Mouse (Mus musculus): Measurements from ENCODE around the gene Phf11d. TPM values are rescaled to one million over a fixed set of nuclear protein-coding genes. Genes with fewer than 3 reads are reported as not detected.
"Not testable (repeated sequence)": the region's sequence is repeated elsewhere in the genome, so short reads cannot be mapped to it uniquely, and the experiment has no call there.

The Phf11d gene
- total and polyA plus RNA-seq, 3 experiments = 0.22 to 0.83 TPM; not detected in 1

DNA sequence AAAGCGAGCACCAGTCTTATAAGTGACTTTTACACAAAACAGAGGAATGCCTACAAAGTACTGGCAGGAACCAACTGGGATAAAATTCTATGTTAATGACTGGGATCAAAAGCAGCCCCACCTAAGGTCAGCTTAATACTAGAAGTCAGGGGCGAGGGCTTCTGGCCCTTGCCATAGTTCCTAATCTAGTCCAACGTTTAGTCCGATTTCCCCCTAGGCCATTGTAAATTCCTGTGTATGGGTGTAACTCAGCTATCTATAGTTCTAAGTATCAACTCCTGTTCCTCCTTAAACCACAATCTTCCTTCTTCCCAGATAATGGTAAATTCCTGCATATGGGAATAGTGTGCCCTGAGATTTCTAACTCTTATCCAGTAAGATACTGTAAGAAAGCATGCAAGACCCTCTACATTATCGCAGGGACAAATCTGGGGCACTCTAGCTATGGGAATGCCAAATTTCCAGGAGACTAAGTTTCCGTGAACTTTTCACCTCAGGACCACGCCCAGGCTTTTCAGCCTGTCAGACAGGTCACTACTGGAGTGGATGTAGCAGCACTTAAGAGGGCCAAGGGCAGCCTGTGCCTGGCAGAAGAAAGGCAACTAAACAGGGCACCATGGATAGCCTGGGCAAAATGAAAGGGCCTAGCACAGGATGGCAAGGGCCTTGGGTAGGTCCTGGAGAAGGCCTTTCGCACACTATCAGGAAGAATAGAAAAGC, 1.3 kb upstream of the Phf11d start:
- TF ChIP-seq CTCF (IDR thresholded peaks at IDR 0.05; ENCODE audit: low read depth, low read length) (no peak), GATA1 (IDR thresholded peaks at IDR 0.05; ENCODE audit: borderline replicate concordance, low read length) (no peak)
- H3K36me3 ChIP-seq (replicated peaks) = no peaks in the 10 kb centered on the region
- DNase-seq (ENCODE audit: low spot score) = no peak
- H3K4me3 ChIP-seq (ENCODE audit: low read depth, low read length) = no peak overlapping the region
- H3K27me3 ChIP-seq (ENCODE audit: insufficient read depth, low read length) = no peaks in the 10 kb centered on the region; the same call in 1 of the 2 replicates
- H3K4me1 ChIP-seq (ENCODE audit: insufficient read depth, low read depth, low read length) = peaks cover 2% of the 10 kb centered on the region; the same call in 1 of the 2 replicates
- no peaks in the 10 kb centered on the region for H3K9me3 ChIP-seq (replicated peaks)
- no peak for ATAC-seq (ENCODE audit: extremely low read depth, insufficient number of reproducible peaks, low FRiP score, poor library complexity, severe bottlenecking)

DNA sequence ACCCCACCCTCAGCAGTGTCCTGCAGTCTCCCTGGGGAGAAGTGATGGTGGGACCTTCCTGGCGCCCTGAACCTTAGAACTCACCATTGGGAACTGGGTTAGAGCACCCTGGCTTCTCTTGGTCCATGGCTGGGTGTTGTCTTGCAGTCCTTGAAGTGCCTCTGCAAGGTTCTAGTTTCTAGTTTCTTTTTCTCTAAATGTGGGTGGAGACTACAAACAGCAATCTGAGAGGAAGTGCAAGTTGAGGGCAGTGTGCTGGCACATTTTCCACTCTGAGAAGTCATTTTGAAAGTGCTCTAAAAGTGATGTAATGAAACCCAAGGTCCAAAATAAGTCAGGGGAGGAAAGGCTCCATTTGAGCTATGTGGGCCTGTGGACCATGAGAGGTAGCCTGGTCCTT, 24.1 kb downstream of the Phf11d start, which contains the start of gene Phf11b:
Gene Phf11b (minus strand): TSS at position 163 of the 400 bp plus-strand sequence.
- H3K9me3 ChIP-seq (replicated peaks); H3K27me3 ChIP-seq (ENCODE audit: insufficient read depth, low read length); DNase-seq (ENCODE audit: low spot score); H3K36me3 ChIP-seq (replicated peaks); ATAC-seq (ENCODE audit: extremely low read depth, insufficient number of reproducible peaks, low FRiP score, poor library complexity, severe bottlenecking); H3K4me1 ChIP-seq (ENCODE audit: insufficient read depth, low read depth, low read length); H3K4me3 ChIP-seq (ENCODE audit: low read depth, low read length): not testable (repeated sequence)

DNA sequence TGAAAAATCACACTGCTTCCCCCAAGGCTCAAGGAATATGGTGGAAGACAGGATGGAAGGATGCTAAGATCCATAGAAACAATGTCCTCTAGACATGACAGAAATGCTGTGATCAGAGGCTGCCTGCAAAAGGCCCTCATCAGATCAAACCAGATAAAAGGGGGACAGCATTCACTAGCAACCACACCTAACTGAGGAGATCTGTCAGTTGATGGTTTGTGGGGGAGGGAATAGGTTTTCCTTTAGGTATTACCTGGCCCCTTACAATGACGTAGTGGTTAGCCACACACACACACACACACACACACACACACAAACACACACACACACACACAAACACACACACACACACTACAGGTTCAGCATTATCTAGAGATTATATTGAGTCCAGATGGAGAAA, 25.7 kb downstream of the Phf11d start:
- Histone ChIP-seq H3K4me3 (ENCODE audit: low read depth, low read length) (no peak overlapping the region), H3K27me3 (ENCODE audit: insufficient read depth, low read length) (no peaks in the 10 kb centered on the region), H3K36me3 (replicated peaks) (no peaks in the 10 kb centered on the region), H3K9me3 (replicated peaks) (no peaks in the 10 kb centered on the region), H3K4me1 (ENCODE audit: insufficient read depth, low read depth, low read length) (no peaks in the 10 kb centered on the region)
- no peak for TF ChIP-seq CTCF (IDR thresholded peaks at IDR 0.05; ENCODE audit: low read depth, low read length)
- no peak for TF ChIP-seq POLR2AphosphoS5 (IDR thresholded peaks at IDR 0.05; ENCODE audit: insufficient replicate concordance, low read depth, low read length)
- TF ChIP-seq GATA2 (IDR thresholded peaks at IDR 0.05; ENCODE audit: borderline replicate concordance, low read depth, low read length) = no peak
- TF ChIP-seq GATA1 (IDR thresholded peaks at IDR 0.05; ENCODE audit: borderline replicate concordance, low read length) = no peak
- TF ChIP-seq TAL1 (conservative IDR thresholded peaks at IDR 0.05; ENCODE audit: low read depth, low read length) = no peak
- ATAC-seq (ENCODE audit: extremely low read depth, insufficient number of reproducible peaks, low FRiP score, poor library complexity, severe bottlenecking) (no peak), DNase-seq (ENCODE audit: low spot score) (no peak)

DNA sequence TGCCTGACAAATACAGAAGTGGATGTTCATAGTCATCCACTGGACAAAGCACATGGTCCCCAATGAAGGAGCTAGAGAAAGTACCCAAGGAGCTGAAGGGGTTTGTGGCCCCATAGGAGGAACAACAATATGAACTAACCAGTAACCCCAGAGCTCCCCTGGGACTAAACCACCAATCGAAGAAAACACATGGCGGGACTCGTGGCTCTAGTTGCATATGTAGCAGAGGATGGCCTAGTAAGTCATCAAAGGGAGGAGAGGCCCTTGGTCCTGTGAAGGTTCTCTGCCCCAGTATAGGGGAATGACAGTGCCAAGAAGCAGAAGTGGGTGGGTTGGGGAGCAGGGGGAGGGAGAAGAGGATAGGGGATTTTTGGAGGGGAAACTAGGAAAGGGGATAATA, 29.2 kb downstream of the Phf11d start:
- not testable (repeated sequence) for H3K4me3 ChIP-seq (ENCODE audit: low read depth, low read length); H3K27me3 ChIP-seq (ENCODE audit: insufficient read depth, low read length); H3K36me3 ChIP-seq (replicated peaks); ATAC-seq (ENCODE audit: extremely low read depth, insufficient number of reproducible peaks, low FRiP score, poor library complexity, severe bottlenecking); DNase-seq (ENCODE audit: low spot score); H3K4me1 ChIP-seq (ENCODE audit: insufficient read depth, low read depth, low read length); H3K9me3 ChIP-seq (replicated peaks)

DNA sequence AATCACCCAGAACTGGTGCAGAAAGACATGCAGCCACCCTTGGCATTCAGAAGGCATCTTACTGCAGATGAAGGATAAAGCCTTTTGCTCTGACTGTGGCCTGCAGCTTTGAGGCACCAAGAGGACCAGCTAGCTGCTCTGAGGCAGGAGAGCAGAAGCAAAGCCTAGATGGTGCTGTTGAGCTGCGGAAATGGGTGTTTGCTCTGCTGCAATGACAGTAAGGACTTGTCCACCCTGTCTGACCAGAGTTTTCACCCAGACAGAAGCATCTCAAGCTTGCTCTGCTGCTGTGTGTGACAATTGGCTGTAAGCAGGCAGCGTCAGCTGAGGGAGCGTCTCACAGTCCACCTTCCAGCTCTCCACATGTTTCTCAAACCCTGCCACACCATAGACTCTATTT, 34.8 kb downstream of the Phf11d start:
- H3K9me3 ChIP-seq (replicated peaks); H3K4me3 ChIP-seq (ENCODE audit: low read depth, low read length); DNase-seq (ENCODE audit: low spot score); H3K36me3 ChIP-seq (replicated peaks); H3K27me3 ChIP-seq (ENCODE audit: insufficient read depth, low read length); H3K4me1 ChIP-seq (ENCODE audit: insufficient read depth, low read depth, low read length); ATAC-seq (ENCODE audit: extremely low read depth, insufficient number of reproducible peaks, low FRiP score, poor library complexity, severe bottlenecking): not testable (repeated sequence)

DNA sequence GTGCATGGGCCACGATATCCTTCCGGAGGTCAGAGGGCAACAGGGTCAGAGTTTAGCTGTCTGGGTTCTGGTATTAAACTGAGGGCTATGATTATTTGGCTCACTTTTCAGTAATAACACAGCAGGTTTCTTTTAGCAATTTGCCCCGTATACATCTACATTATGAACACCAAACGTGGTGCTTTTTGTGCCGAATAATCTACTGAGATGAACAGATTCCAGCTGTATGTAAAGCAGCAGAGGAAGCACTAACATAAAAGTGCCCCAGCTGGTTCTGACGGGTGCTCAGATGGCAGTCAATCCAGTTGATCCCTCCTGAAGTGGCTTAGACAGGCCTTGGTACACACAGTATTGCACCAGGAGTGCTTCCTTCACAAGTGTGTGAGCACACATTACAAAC, 45.3 kb downstream of the Phf11d start:
- ATAC-seq (ENCODE audit: extremely low read depth, insufficient number of reproducible peaks, low FRiP score, poor library complexity, severe bottlenecking); H3K4me3 ChIP-seq (ENCODE audit: low read depth, low read length); H3K9me3 ChIP-seq (replicated peaks); H3K4me1 ChIP-seq (ENCODE audit: insufficient read depth, low read depth, low read length); H3K27me3 ChIP-seq (ENCODE audit: insufficient read depth, low read length); DNase-seq (ENCODE audit: low spot score); H3K36me3 ChIP-seq (replicated peaks): not testable (repeated sequence)

DNA sequence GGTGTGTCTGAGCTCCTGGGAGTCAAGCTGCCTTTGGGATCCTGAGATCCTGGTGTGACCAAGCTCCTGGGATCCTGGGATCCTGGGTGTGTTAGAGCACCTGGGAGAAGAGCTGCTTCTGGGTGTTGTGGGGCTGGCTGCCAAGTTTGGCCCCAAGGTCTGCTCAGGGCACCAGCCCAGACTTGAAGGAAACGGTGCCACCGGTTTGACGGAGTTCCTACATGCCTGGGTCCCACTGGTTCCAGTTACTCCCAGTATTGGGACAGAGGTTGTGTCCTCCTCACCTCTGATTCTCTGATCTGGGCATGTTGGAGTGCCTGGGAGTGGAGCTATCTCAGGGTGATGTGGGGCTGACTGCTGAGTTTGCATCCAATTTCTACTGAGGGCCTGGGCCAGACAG, 46.2 kb downstream of the Phf11d start:
- H3K27me3 ChIP-seq (ENCODE audit: insufficient read depth, low read length); ATAC-seq (ENCODE audit: extremely low read depth, insufficient number of reproducible peaks, low FRiP score, poor library complexity, severe bottlenecking); DNase-seq (ENCODE audit: low spot score); H3K36me3 ChIP-seq (replicated peaks); H3K9me3 ChIP-seq (replicated peaks); H3K4me3 ChIP-seq (ENCODE audit: low read depth, low read length); H3K4me1 ChIP-seq (ENCODE audit: insufficient read depth, low read depth, low read length): not testable (repeated sequence)

Other genes starting within 250 kb of the Phf11d start
- gene 1700129C05Rik, start 222.6 kb downstream of the Phf11d start, total RNA-seq (2014; fragmentation: Nextera tagmentation) = not detected in 2 replicates
- 0.22 TPM in 1 of 2 replicates, not detected in the other for gene 1700129C05Rik, start 222.6 kb downstream of the Phf11d start, total RNA-seq (2017)
- gene 1700129C05Rik, start 222.6 kb downstream of the Phf11d start, polyA plus RNA-seq (2012) = not detected in 2 replicates
- gene Gm5142, start 186.7 kb downstream of the Phf11d start, total RNA-seq (2014; fragmentation: Nextera tagmentation) = not detected in 2 replicates
- gene Gm5142, start 186.7 kb downstream of the Phf11d start, total RNA-seq (2017) = 0.22 TPM in 1 of 2 replicates, not detected in the other
- gene Gm5142, start 186.7 kb downstream of the Phf11d start, polyA plus RNA-seq (2012) = not detected in 2 replicates
- gene Rcbtb1, start 164.3 kb downstream of the Phf11d start, total RNA-seq (2014; fragmentation: Nextera tagmentation) = 7.0 and 9.4 TPM in 2 replicates
- 10.6 and 12.0 TPM in 2 replicates for gene Rcbtb1, start 164.3 kb downstream of the Phf11d start, total RNA-seq (2017)
- gene Rcbtb1, start 164.3 kb downstream of the Phf11d start, polyA plus RNA-seq (2012) = 1.3 and 1.8 TPM in 2 replicates
- gene Gm6904, start 105.3 kb downstream of the Phf11d start, total RNA-seq (2014; fragmentation: Nextera tagmentation) = not detected in 2 replicates
- gene Gm6904, start 105.3 kb downstream of the Phf11d start, total RNA-seq (2017) = not detected in 2 replicates
- gene Gm6904, start 105.3 kb downstream of the Phf11d start, polyA plus RNA-seq (2012) = not detected in 2 replicates
- gene Phf11a, start 67.9 kb downstream of the Phf11d start, total RNA-seq (2014; fragmentation: Nextera tagmentation) = not detected in 2 replicates
- not detected in 2 replicates for gene Phf11a, start 67.9 kb downstream of the Phf11d start, total RNA-seq (2017)
- not detected in 2 replicates for gene Phf11a, start 67.9 kb downstream of the Phf11d start, polyA plus RNA-seq (2012)
- not detected in 2 replicates for gene Phf11b, start 24.1 kb downstream of the Phf11d start, total RNA-seq (2014; fragmentation: Nextera tagmentation)
- 0.17 TPM in 1 of 2 replicates, not detected in the other for gene Phf11b, start 24.1 kb downstream of the Phf11d start, total RNA-seq (2017)
- gene Phf11b, start 24.1 kb downstream of the Phf11d start, polyA plus RNA-seq (2012) = not detected in 2 replicates
- 5.1 and 5.8 TPM in 2 replicates for gene Phf11c, start 29.9 kb upstream of the Phf11d start, total RNA-seq (2014; fragmentation: Nextera tagmentation)
- 1.4 and 1.7 TPM in 2 replicates for gene Phf11c, start 29.9 kb upstream of the Phf11d start, total RNA-seq (2017)
- gene Phf11c, start 29.9 kb upstream of the Phf11d start, polyA plus RNA-seq (2012) = 0.02 and 0.03 TPM in 2 replicates
- 53.7 and 57.9 TPM in 2 replicates for gene Setdb2, start 75.4 kb upstream of the Phf11d start, total RNA-seq (2014; fragmentation: Nextera tagmentation)
- gene Setdb2, start 75.4 kb upstream of the Phf11d start, total RNA-seq (2017) = 29.9 and 31.5 TPM in 2 replicates
- 6.8 and 9.1 TPM in 2 replicates for gene Setdb2, start 75.4 kb upstream of the Phf11d start, polyA plus RNA-seq (2012)
- gene Cab39l, start 75.5 kb upstream of the Phf11d start, total RNA-seq (2014; fragmentation: Nextera tagmentation) = 100 and 118 TPM in 2 replicates
- 49.5 and 52.0 TPM in 2 replicates for gene Cab39l, start 75.5 kb upstream of the Phf11d start, total RNA-seq (2017)
- 2.2 and 2.3 TPM in 2 replicates for gene Cab39l, start 75.5 kb upstream of the Phf11d start, polyA plus RNA-seq (2012)
- gene Cdadc1, start 232.5 kb upstream of the Phf11d start, total RNA-seq (2014; fragmentation: Nextera tagmentation) = 24.3 and 26.2 TPM in 2 replicates
- 9.0 and 15.3 TPM in 2 replicates for gene Cdadc1, start 232.5 kb upstream of the Phf11d start, total RNA-seq (2017)
- gene Cdadc1, start 232.5 kb upstream of the Phf11d start, polyA plus RNA-seq (2012) = 17.7 and 19.0 TPM in 2 replicates

Measured in G1E (cell line).